In the genomic region with DNA sequence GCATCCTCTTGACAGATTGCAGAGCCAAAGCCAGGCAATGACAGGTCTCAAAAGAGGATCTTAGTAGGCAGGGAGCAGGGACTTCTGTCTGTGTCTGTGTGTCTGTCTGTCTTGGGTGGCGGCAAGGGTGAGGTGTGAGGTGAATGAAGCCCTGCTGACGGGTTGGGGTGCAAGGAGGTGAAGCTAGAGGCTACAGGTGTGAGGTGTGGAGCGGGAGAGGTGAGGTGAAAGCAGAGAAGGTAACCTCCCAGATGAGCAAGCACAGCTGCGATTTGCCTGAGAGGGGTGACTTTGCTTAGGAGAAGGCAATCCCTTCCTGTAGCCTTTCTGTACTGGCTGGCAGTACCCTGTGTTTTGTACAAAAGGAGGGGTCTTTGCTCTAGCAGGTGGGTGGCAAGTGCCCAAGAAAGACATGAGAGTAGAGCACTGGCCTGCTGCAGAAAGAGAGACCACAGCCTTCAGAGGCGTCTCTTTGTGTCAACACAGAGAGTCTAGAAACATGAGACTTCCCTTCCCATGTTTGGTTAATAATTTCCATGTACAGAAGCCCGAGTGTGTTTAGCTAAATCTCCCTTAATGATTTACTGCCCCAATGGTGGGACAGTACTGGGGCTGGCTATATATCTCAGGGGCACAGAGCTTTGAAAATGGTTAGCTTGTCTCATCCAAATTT, we compare ENCODE assay signal across 9 mouse cellular contexts. TPM values are rescaled to one million over a fixed set of nuclear protein-coding genes. Genes with fewer than 3 reads are reported as not detected.
DNase-seq lines count a peak whose midpoint lies in the region; ATAC-seq and TF ChIP-seq lines count a peak whose summit lies in the region.
"Had no signal": no experiment of that assay in that cellular context is flagged by ENCODE, and none has a peak within 500 bp of the region (broad histone marks: within the 10 kb centered on the region; RNA-seq: fewer than 3 reads in every experiment).

No protein-coding gene starts in this region.

- H3K9me3 ChIP-seq in heart, postnatal 0 days (replicated peaks; ENCODE audit: control insufficient read depth, low read length), result 0 out of 2 replicates have a peak, but pooled peaks cover 6% of the 10 kb centered on the region
- no peaks in the 10 kb centered on the region for H3K9me3 ChIP-seq in embryonic facial prominence, embryonic 13.5 days
- no peaks in the 10 kb centered on the region for H3K9me3 ChIP-seq in intestine, embryonic 15.5 days
- H3K9me3 ChIP-seq in liver, embryonic 11.5 days (ENCODE audit: control insufficient read depth, low read length), result no peaks in the 10 kb centered on the region; the same call in 1 of the 2 replicates

- TF ChIP-seq EP300 in heart, postnatal 0 days (IDR thresholded peaks at IDR 0.05; ENCODE audit: low read depth), result no peak
- no peak for TF ChIP-seq EP300 in heart, adult 2 months (IDR thresholded peaks at IDR 0.05; ENCODE audit: insufficient read depth, low read depth, low read length)

- no peaks in the 10 kb centered on the region; the same call in 1 of the 2 replicates for H3K4me1 ChIP-seq in heart, postnatal 0 days (ENCODE audit: control insufficient read depth, insufficient read depth)
- no peaks in the 10 kb centered on the region for H3K4me1 ChIP-seq in heart, adult 2 months (ENCODE audit: control insufficient read depth, insufficient read depth, low read length)
- H3K4me1 ChIP-seq in embryonic facial prominence, embryonic 13.5 days, result peaks cover 32% of the 10 kb centered on the region
- peaks cover 18% of the 10 kb centered on the region for H3K4me1 ChIP-seq in intestine, embryonic 15.5 days (replicated peaks)
- 0 out of 2 replicates have a peak, but pooled peaks cover 3% of the 10 kb centered on the region for H3K4me1 ChIP-seq in liver, embryonic 11.5 days (replicated peaks; ENCODE audit: control insufficient read depth, insufficient read depth, low read length)

- peak overlapping the region; percentile 55 for H3K4me2 ChIP-seq in heart, postnatal 0 days (ENCODE audit: low read depth, low read length)
- peak overlapping the region; percentile 68 for H3K4me2 ChIP-seq in embryonic facial prominence, embryonic 13.5 days
- H3K4me2 ChIP-seq in intestine, embryonic 15.5 days (replicated peaks), result peak overlapping the region; percentile 69
- peak overlapping the region; percentile 59 for H3K4me2 ChIP-seq in liver, embryonic 11.5 days

- no peak for TF ChIP-seq POLR2A in heart, adult 2 months (IDR thresholded peaks at IDR 0.05; ENCODE audit: insufficient read depth, low read depth, low read length)

- H3K79me2 ChIP-seq in heart, adult 2 months (replicated peaks; ENCODE audit: control insufficient read depth, insufficient read depth, low read length), result no peaks in the 10 kb centered on the region

- DNase-seq in heart, postnatal 0 days (ENCODE audit: low spot score), result no peak
- no peak for DNase-seq in heart, adult 2 months
- no peak for DNase-seq in liver, embryonic 11.5 days (ENCODE audit: low spot score)
- DNase-seq in frontal cortex, postnatal 14 days (ENCODE audit: low spot score in 2 of 2), result no peak
- DNase-seq in thymus, postnatal 36 days, result no peak
- DNase-seq in urinary bladder, postnatal 36 days (ENCODE audit: low spot score in 2 of 2), result no peak

- H3K36me3 ChIP-seq in heart, postnatal 0 days (replicated peaks; ENCODE audit: control insufficient read depth, insufficient read depth, low read length), result no peaks in the 10 kb centered on the region
- no peaks in the 10 kb centered on the region for H3K36me3 ChIP-seq in heart, adult 2 months (ENCODE audit: control insufficient read depth, insufficient read depth, low read length)
- H3K36me3 ChIP-seq in embryonic facial prominence, embryonic 13.5 days, result no peaks in the 10 kb centered on the region
- no peaks in the 10 kb centered on the region for H3K36me3 ChIP-seq in intestine, embryonic 15.5 days
- H3K36me3 ChIP-seq in liver, embryonic 11.5 days (ENCODE audit: control insufficient read depth, insufficient read depth, low read length), result no peaks in the 10 kb centered on the region

- 33% methylated on average over 6 of the region's 6 CpGs for WGBS in heart, postnatal 0 days
- 43% methylated on average over 6 of the region's 6 CpGs for WGBS in heart, adult 2 months
- WGBS in embryonic facial prominence, embryonic 13.5 days, result 27% methylated on average over 6 of the region's 6 CpGs
- WGBS in intestine, embryonic 15.5 days, result 12% methylated on average over 6 of the region's 6 CpGs
- 35% methylated on average over 6 of the region's 6 CpGs for WGBS in liver, embryonic 11.5 days

- no peak overlapping the region for H3K27ac ChIP-seq in heart, postnatal 0 days (ENCODE audit: low read depth)
- H3K27ac ChIP-seq in heart, adult 2 months, result no peak overlapping the region
- H3K27ac ChIP-seq in embryonic facial prominence, embryonic 13.5 days, result no peak overlapping the region
- peak overlapping the region; percentile 52 for H3K27ac ChIP-seq in intestine, embryonic 15.5 days
- no peak overlapping the region for H3K27ac ChIP-seq in liver, embryonic 11.5 days (ENCODE audit: low read depth, low read length)

- no peak for ATAC-seq in heart, postnatal 0 days (ENCODE audit: insufficient read depth, low read depth)
- ATAC-seq in embryonic facial prominence, embryonic 13.5 days (ENCODE audit: insufficient number of reproducible peaks, insufficient read depth, low FRiP score, low TSS enrichment, low read depth), result no peak
- peak; percentile 88 for ATAC-seq in intestine, embryonic 15.5 days
- peak; percentile 31; the same call in 1 of the 2 replicates for ATAC-seq in liver, embryonic 11.5 days (replicated peaks; ENCODE audit: low FRiP score)

- TF ChIP-seq CTCF in heart, postnatal 0 days (IDR thresholded peaks at IDR 0.05; ENCODE audit: low read depth), result no peak
- no peak for TF ChIP-seq CTCF in heart, adult 2 months (IDR thresholded peaks at IDR 0.05)

- no peak overlapping the region for H3K4me3 ChIP-seq in heart, postnatal 0 days (ENCODE audit: low read depth, low read length)
- no peak overlapping the region for H3K4me3 ChIP-seq in heart, adult 2 months
- H3K4me3 ChIP-seq in embryonic facial prominence, embryonic 13.5 days, result 0 out of 2 replicates have a peak overlapping the region, but pooled peaks have one; percentile 38
- peak overlapping the region; percentile 38 for H3K4me3 ChIP-seq in intestine, embryonic 15.5 days (replicated peaks)
- no peak overlapping the region for H3K4me3 ChIP-seq in liver, embryonic 11.5 days (ENCODE audit: low read depth, low read length)

- peaks cover 13% of the 10 kb centered on the region for H3K27me3 ChIP-seq in heart, postnatal 0 days (ENCODE audit: control insufficient read depth, insufficient read depth, low read length)
- peaks cover 4% of the 10 kb centered on the region for H3K27me3 ChIP-seq in heart, adult 2 months (ENCODE audit: control insufficient read depth, insufficient read depth, low read length)
- H3K27me3 ChIP-seq in embryonic facial prominence, embryonic 13.5 days, result peaks cover 29% of the 10 kb centered on the region
- H3K27me3 ChIP-seq in intestine, embryonic 15.5 days (replicated peaks), result no peaks in the 10 kb centered on the region
- H3K27me3 ChIP-seq in liver, embryonic 11.5 days (replicated peaks; ENCODE audit: control insufficient read depth, insufficient read depth, low read length), result peaks cover 16% of the 10 kb centered on the region

- no peak overlapping the region for H3K9ac ChIP-seq in heart, postnatal 0 days (replicated peaks; ENCODE audit: low read depth, low read length)
- H3K9ac ChIP-seq in heart, adult 2 months (ENCODE audit: low read depth, low read length), result no peak overlapping the region
- no peak overlapping the region for H3K9ac ChIP-seq in embryonic facial prominence, embryonic 13.5 days
- peak overlapping the region; percentile 46; the same call in 1 of the 2 replicates for H3K9ac ChIP-seq in intestine, embryonic 15.5 days
- no peak overlapping the region for H3K9ac ChIP-seq in liver, embryonic 11.5 days (ENCODE audit: low read depth, low read length)

- intact Hi-C loops in heart, adult 2 months (cut with DNase I), result no loop called here

RNA-seq across cellular contexts. Expression of a gene that starts 1.2 kb away (rescaled TPM):
- 1.4 and 12.1 TPM in 2 replicates for total RNA-seq in heart, postnatal 0 days (2014; rRNA removed; ENCODE audit: low replicate concordance)
- 2.7 and 3.0 TPM in 2 replicates for polyA plus RNA-seq in heart, postnatal 0 days (2015; fragmentation: Nextera tagmentation; extraction: Ambion mirVana)
- 1 to 10 TPM; 1.4 to 1.7 TPM for total RNA-seq in heart, adult 2 months (2021)
- 4.5 and 7.7 TPM in 2 replicates for polyA plus RNA-seq in heart, adult 2 months (2012; rRNA removed)
- polyA plus RNA-seq in embryonic facial prominence, embryonic 13.5 days (2015; fragmentation: Nextera tagmentation; extraction: Ambion mirVana), result 7.5 and 9.5 TPM in 2 replicates
- 39.1 and 43.5 TPM in 2 replicates for polyA plus RNA-seq in intestine, embryonic 15.5 days (2015; fragmentation: Nextera tagmentation; extraction: Ambion mirVana)
- 3.3 and 4.7 TPM in 2 replicates for polyA plus RNA-seq in liver, embryonic 11.5 days (2014; fragmentation: Nextera tagmentation; extraction: Ambion mirVana)
- total RNA-seq: MEL had no signal

Comparison
In these comparisons a context has a peak if more than half of its experiments do, and no peak if none do; other contexts are left out.
1. ATAC-seq: peak in intestine, embryonic 15.5 days (single experiment) and liver, embryonic 11.5 days (single experiment); none in heart, postnatal 0 days (single experiment) and embryonic facial prominence, embryonic 13.5 days (single experiment).
2. H3K4me3 ChIP-seq: peak in embryonic facial prominence, embryonic 13.5 days (single experiment) and intestine, embryonic 15.5 days (single experiment); none in heart, postnatal 0 days (single experiment), heart, adult 2 months (single experiment) and liver, embryonic 11.5 days (single experiment).
3. Peak in every context shown above with its lines, with median percentiles within 50 percentile points of each other: H3K4me2 ChIP-seq.